Mouse (Mus musculus) CH12.LX (cell line): ENCODE data around the gene Ikzf2. TPM values are rescaled to one million over a fixed set of nuclear protein-coding genes. Genes with fewer than 3 reads are reported as not detected.

ENCODE experiments used
- DNase-seq: peaks from one replicate; pipeline ENCODE4 v3.0.0-alpha.2; 2013; ENCODE audit errors: extremely low read depth
- H3K27ac ChIP-seq: 2 replicates; pipeline ENCODE4 v1.5.1; 2012; ENCODE audit warnings: low read depth, mild to moderate bottlenecking, control low read depth, moderate library complexity; ENCODE audit not compliant: insufficient read depth
- H3K27me3 ChIP-seq: replicated peaks from 2 replicates; pipeline ENCODE3; 2012; ENCODE audit warnings: inconsistent platforms
- H3K36me3 ChIP-seq, 2 experiments: replicated peaks in 1 of 2; 2 replicates each; pipeline versions ENCODE3 to v1.6.1; 2012; ENCODE audit warnings: inconsistent platforms in 1 of 2, low read length in 1 of 2, mild to moderate bottlenecking in 1 of 2, mixed read lengths in 1 of 2, moderate library complexity in 1 of 2; ENCODE audit not compliant: control insufficient read depth in 1 of 2, insufficient read depth in 1 of 2
- H3K4me1 ChIP-seq, 2 experiments: 2 replicates each; pipeline ENCODE4 v1.6.1; 2012; ENCODE audit warnings: inconsistent platforms in 1 of 2, moderate library complexity in 1 of 2; ENCODE audit not compliant: insufficient read depth in 2 of 2, control insufficient read depth in 1 of 2
- H3K4me2 ChIP-seq: 2 replicates; pipeline ENCODE4 v1.6.1; 2012; ENCODE audit warnings: low read depth, mild to moderate bottlenecking, control low read depth; ENCODE audit not compliant: poor library complexity, insufficient read depth, severe bottlenecking
- H3K4me3 ChIP-seq, 3 experiments: fragments of 150-350 bp in 1 of 3; sonication (generic) in 1 of 3; replicated peaks in 1 of 3; 2 replicates each; pipeline versions ENCODE3 to v1.5.1; 2011 to 2012; ENCODE audit warnings: low read depth in 2 of 3, low read length in 2 of 3, mild to moderate bottlenecking in 2 of 3, moderate library complexity in 2 of 3, control low read depth in 1 of 3, improper control_type of control experiment in 1 of 3, inconsistent platforms in 1 of 3, mixed read lengths in 1 of 3; ENCODE audit not compliant: poor library complexity in 1 of 3
- H3K79me2 ChIP-seq: replicated peaks from 2 replicates; pipeline ENCODE4 v1.6.1; 2012; ENCODE audit warnings: mild to moderate bottlenecking, moderate library complexity; ENCODE audit not compliant: control insufficient read depth, poor library complexity, insufficient read depth, severe bottlenecking; ENCODE audit errors: extremely low read depth
- H3K9ac ChIP-seq: 2 replicates; pipeline ENCODE4 v1.6.1; 2012; ENCODE audit warnings: low read depth, mild to moderate bottlenecking, control low read depth, moderate library complexity; ENCODE audit not compliant: insufficient read depth
- H3K9me3 ChIP-seq: replicated peaks from 2 replicates; pipeline ENCODE3; 2012; ENCODE audit warnings: low read length, inconsistent platforms, mixed read lengths
- BHLHE40 ChIP-seq: IDR thresholded peaks from 2 replicates; pipeline ENCODE4 v1.6.1; 2011; ENCODE audit warnings: mild to moderate bottlenecking, low read depth, low read length, improper control_type of control experiment
- CHD1 ChIP-seq: IDR thresholded peaks from 2 replicates; pipeline ENCODE4 v1.6.1; 2012; ENCODE audit warnings: low read depth, low read length, improper control_type of control experiment, inconsistent platforms
- E2F4 ChIP-seq: IDR thresholded peaks from 2 replicates; pipeline ENCODE4 v1.6.1; 2011; ENCODE audit warnings: low read depth, low read length, improper control_type of control experiment; ENCODE audit not compliant: insufficient replicate concordance
- ELF1 ChIP-seq: IDR thresholded peaks from 2 replicates; pipeline ENCODE4 v1.6.1; 2014; ENCODE audit warnings: low read depth, mild to moderate bottlenecking, inconsistent platforms, low read length, improper control_type of control experiment
- IRF4 ChIP-seq: IDR thresholded peaks from 2 replicates; pipeline ENCODE4 v1.6.1; 2014; ENCODE audit warnings: low read depth, mild to moderate bottlenecking, inconsistent platforms, low read length, improper control_type of control experiment
- JUND ChIP-seq: conservative IDR thresholded peaks from 2 replicates; pipeline ENCODE4 v1.6.1; 2011; ENCODE audit warnings: low read depth, low read length, improper control_type of control experiment
- KAT2A ChIP-seq: IDR thresholded peaks from 2 replicates; pipeline ENCODE4 v1.6.1; 2012; ENCODE audit warnings: low read length, improper control_type of control experiment, inconsistent platforms; ENCODE audit not compliant: insufficient replicate concordance
- MAFK ChIP-seq: IDR thresholded peaks from 2 replicates; pipeline ENCODE4 v1.6.1; 2011; ENCODE audit warnings: low read length, improper control_type of control experiment; ENCODE audit not compliant: insufficient replicate concordance
- MAZ ChIP-seq: IDR thresholded peaks from 2 replicates; pipeline ENCODE4 v1.6.1; 2012; ENCODE audit warnings: low read depth, mild to moderate bottlenecking, inconsistent platforms, low read length, improper control_type of control experiment, moderate library complexity
- MYC ChIP-seq: IDR thresholded peaks from 2 replicates; pipeline ENCODE4 v1.6.1; 2011; ENCODE audit warnings: low read depth, mild to moderate bottlenecking, improper control_type of control experiment, low read length
- NELFE ChIP-seq: IDR thresholded peaks from 2 replicates; pipeline ENCODE4 v1.6.1; 2011; ENCODE audit warnings: low read depth, low read length, improper control_type of control experiment
- POLR2A ChIP-seq: IDR thresholded peaks from 2 replicates; pipeline ENCODE4 v1.6.1; 2011; ENCODE audit warnings: low read depth, mild to moderate bottlenecking, improper control_type of control experiment, low read length
- POLR2AphosphoS2 ChIP-seq: IDR thresholded peaks from 2 replicates; pipeline ENCODE4 v1.6.1; 2011; ENCODE audit warnings: low read depth, low read length, improper control_type of control experiment
- RCOR1 ChIP-seq: conservative IDR thresholded peaks from 2 replicates; pipeline ENCODE4 v1.6.1; 2012; ENCODE audit warnings: low read depth, mild to moderate bottlenecking, inconsistent platforms, low read length, improper control_type of control experiment
- SMC3 ChIP-seq: IDR thresholded peaks from 2 replicates; pipeline ENCODE4 v1.6.1; 2011; ENCODE audit warnings: low read depth, low read length, improper control_type of control experiment
- TBP ChIP-seq: conservative IDR thresholded peaks from 2 replicates; pipeline ENCODE4 v1.6.1; 2011; ENCODE audit warnings: low read depth, low read length, improper control_type of control experiment
- USF1 ChIP-seq: IDR thresholded peaks from 2 replicates; pipeline ENCODE4 v1.6.1; 2014; ENCODE audit warnings: low read depth, mild to moderate bottlenecking, inconsistent platforms, low read length, improper control_type of control experiment
- ZKSCAN1 ChIP-seq: IDR thresholded peaks from 2 replicates; pipeline ENCODE4 v1.6.1; 2012; ENCODE audit warnings: low read depth, inconsistent platforms, low read length, improper control_type of control experiment, borderline replicate concordance
- dilution Hi-C: fragments of 300-500 bp; cut with MboI; formaldehyde crosslinking; loops from 2 replicates; pipeline ENCODE4 v1.14.3; 2020; ENCODE audit warnings: low sequenced_read_pairs; ENCODE audit not compliant: extremely low pct_unique_long_range_greater_than_20kb, extremely low pct_ligation_motif_present
- in situ Hi-C: fragments of 300-500 bp; cut with MboI; formaldehyde crosslinking; loops from 3 replicates; pipeline ENCODE4 v1.14.3; 2019; ENCODE audit warnings: low sequenced_read_pairs, low pct_ligation_motif_present, low pct_unique_long_range_greater_than_20kb, mixed read lengths
- polyA plus RNA-seq: library from polyadenylated mRNA; unstranded; fragments of >175 nt; gene quantifications from 2 replicates; pipeline ENCODE4 v1.2.1, GENCODE M21; 2012; ENCODE audit warnings: low read depth; ENCODE audit not compliant: insufficient read length
- total RNA-seq, 2 experiments: library from RNA; depleted of rRNA; stranded (reverse); fragments of 300-350 nt in 1 of 2; fragments of >200 nt in 1 of 2; gene quantifications; 2 replicates each; pipeline ENCODE4 v1.2.3; 2012 to 2014

The Ikzf2 gene
- total and polyA plus RNA-seq, 3 experiments: not detected

- TF ChIP-seq ELF1: no peak
- no peak for TF ChIP-seq MAFK
- no peak for TF ChIP-seq TBP
- no peak for TF ChIP-seq BHLHE40
- no peak for TF ChIP-seq RCOR1
- TF ChIP-seq JUND: no peak
- no peak for TF ChIP-seq IRF4
- no peak for TF ChIP-seq NELFE
- TF ChIP-seq MAZ: no peak
- dilution Hi-C loops: no loop called here
Observed at GRCm38 (mm10) chr1:69519356-69519755, 167.7 kb downstream of the Ikzf2 start.

GRCm38 (mm10) chr1:69518012-69518411, 169.0 kb downstream of the Ikzf2 start:
- no peak overlapping the region for H3K4me2 ChIP-seq
- no peak overlapping the region for H3K27ac ChIP-seq
- peaks cover 0 to 12% of the 10 kb centered on the region in 2 experiments; a peak in 2 of 4 replicates for H3K4me1 ChIP-seq
- H3K27me3 ChIP-seq: no peaks in the 10 kb centered on the region
- no peak overlapping the region for H3K4me3 ChIP-seq
- H3K36me3 ChIP-seq: no peaks in the 10 kb centered on the region
- DNase-seq: no peak
- H3K9me3 ChIP-seq: no peaks in the 10 kb centered on the region
- H3K9ac ChIP-seq: no peak overlapping the region
- no peak for TF ChIP-seq CHD1
- no peak for TF ChIP-seq IRF4
- TF ChIP-seq NELFE: no peak
- no peak for TF ChIP-seq E2F4
- no peak for TF ChIP-seq USF1
- no peak for TF ChIP-seq MAZ
- no peak for TF ChIP-seq ZKSCAN1
- TF ChIP-seq POLR2A: no peak
- TF ChIP-seq POLR2AphosphoS2: no peak
- no peak for TF ChIP-seq KAT2A
- TF ChIP-seq MYC: no peak
- no peak for TF ChIP-seq SMC3
- dilution Hi-C loops (no loop called here), in situ Hi-C loops (no loop called here)
- no peaks in the 10 kb centered on the region for H3K79me2 ChIP-seq

More at GRCm38 (mm10) chr1:69519356-69519755, 167.7 kb downstream of the Ikzf2 start:
- in situ Hi-C loops: no loop called here
- no peaks in the 10 kb centered on the region for H3K36me3 ChIP-seq
- H3K9me3 ChIP-seq: no peaks in the 10 kb centered on the region
- no peaks in the 10 kb centered on the region for H3K79me2 ChIP-seq
- no peak for DNase-seq
- H3K4me2 ChIP-seq: no peak overlapping the region
- no peak overlapping the region for H3K9ac ChIP-seq
- no peak overlapping the region for H3K27ac ChIP-seq
- peaks cover 0 to 5% of the 10 kb centered on the region in 2 experiments; a peak in 1 of 4 replicates for H3K4me1 ChIP-seq
- H3K4me3 ChIP-seq: no peak overlapping the region
- no peaks in the 10 kb centered on the region for H3K27me3 ChIP-seq
